Mouse (Mus musculus) lung, postnatal 25 days (tissue): ENCODE data around the gene Ctsf.
"Not testable (repeated sequence)": the region's sequence is repeated elsewhere in the genome, so short reads cannot be mapped to it uniquely, and the experiment has no call there.

Experiments used
- DNase-seq: peaks from one replicate; pipeline ENCODE4 v3.0.0; 2022; ENCODE audit warnings: low spot score

The Ctsf gene

DNA sequence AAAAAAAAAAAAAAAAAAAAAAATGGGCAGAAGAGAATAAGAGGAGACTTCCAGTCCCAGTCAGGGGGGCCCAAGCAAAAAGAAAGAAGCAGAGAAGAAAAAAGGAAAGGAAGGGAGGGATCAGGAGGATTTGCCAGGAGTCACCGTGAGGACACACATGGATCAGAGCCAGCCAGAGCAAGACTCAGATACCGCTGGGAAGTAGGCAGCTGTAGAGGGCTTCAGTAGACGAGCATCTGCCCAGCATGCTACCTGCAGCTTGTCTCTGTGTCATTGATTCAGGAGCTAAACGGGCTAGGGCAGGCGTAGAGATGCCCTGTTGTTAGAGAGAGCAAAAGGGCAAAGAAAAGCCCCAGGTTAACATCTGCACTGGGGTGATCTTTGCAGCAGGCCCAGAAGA, 4.6 kb upstream of the Ctsf start:
- DNase-seq = no peak

DNA sequence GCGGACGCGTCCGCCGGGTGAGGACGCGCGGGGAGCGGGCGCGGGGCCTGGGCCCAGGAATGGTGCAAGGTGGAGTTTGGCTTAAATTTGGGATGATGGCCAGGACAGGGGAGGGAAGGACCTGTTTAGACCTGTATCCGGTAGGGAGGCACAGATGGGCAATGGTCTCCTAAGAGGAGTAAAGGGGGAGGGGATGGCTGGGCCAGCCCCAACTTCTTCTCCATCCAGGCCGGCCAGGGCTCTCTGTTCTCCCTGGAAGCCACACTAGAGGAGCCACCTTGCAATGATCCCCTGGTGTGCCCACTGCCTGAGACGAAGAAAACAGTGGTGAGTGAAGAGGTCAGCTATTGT, 515 bp downstream of the Ctsf start:
- DNase-seq = no peak

DNA sequence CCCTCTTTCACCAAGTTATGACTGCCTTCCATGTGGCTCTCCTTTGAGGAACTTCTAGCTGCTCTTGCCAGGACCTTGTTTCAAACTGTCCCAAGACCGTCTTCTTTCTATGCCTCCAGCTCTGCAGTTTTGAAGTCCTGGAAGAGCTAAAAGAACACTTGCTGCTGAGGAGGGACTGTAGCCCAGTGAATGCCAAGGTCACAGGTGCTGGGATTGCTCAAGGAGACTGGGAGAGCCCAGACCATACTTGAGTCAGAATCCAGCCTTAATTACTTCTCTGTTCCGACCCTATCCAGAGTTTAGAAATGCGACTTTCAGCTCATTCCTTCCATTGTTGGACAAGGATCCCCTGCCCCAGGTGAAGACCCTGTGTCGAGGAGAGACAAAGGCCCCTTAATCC, 1.0 kb downstream of the Ctsf start:
- DNase-seq = no peak

DNA sequence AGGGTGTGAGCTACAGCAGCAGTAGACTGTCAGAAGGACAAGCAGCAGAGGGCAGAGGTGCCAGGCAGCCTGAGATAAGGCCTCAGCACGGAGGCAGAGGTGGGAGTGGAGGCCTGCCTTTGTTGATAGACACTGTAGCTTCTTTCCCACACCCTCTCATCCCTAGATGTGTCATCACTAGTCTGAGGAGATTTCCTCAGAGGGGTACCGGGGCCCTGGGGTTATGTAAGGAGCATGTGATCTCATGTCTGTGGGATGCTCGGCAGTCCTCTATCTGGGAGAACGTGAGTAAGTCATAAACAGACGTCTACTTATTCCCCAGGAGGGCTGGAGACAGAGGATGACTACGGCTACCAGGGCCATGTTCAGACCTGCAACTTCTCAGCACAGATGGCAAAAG, 4.2 kb downstream of the Ctsf start:
- DNase-seq = no peak

DNA sequence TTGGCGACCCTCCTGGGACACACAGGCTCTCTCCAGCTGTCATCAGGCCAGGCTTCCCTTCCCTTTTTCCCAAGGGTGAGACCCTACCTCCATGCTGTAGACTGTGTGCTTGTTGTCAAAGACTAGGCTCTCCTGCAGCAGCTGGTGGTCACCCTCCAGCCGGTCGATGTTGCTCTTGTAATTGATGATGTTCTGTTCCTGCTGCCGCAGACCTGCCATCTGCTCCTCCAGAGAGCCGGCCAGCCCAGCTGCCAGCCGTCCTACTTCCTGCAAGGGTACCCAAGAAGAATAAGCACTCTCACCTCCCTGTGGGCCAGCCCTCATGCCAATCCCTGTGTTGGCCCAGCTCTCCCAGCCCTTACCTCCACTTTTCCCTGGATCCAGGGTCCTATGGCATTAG, 8.1 kb downstream of the Ctsf start:
- no peak for DNase-seq

DNA sequence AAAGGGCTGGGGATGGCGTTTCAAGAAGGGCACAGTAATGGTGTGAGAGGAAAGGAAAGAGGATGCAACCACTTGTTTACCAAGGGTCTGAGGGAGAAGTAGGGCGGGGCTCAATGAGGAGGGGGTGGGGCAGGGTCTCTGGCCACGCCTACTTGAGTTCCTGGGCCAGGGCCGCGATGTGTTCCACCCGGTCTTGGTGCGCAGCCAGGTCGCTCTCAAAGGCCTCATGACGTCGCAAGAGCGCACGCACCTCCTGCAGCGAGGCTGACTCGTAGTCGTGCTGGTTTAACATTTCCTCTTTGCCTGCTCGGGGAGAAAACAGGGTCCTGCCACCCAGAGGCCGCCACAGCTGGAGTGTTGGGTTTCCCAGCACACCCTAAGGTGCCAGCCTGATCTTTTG, 10.2 kb downstream of the Ctsf start:
- no peak for DNase-seq

DNA sequence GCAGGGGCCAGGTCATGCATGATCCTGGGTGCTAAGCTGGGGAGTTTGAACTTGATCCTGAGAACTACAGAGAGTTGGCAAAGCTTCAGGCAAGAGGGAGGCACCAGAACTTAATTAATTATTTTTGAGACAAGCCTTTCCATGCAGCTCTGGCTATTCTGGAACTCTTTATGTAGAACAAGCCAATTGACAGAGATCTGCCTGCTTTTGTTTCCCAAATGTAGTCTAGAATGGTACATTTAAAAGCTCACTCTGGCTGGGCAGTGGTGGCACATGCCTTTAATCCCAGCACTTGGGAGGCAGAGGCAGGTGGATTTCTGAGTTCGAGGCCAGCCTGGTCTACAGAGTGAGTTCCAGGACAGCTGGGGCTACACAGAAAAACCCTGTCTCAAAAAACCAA, 19.7 kb downstream of the Ctsf start:
- not testable (repeated sequence) for DNase-seq

DNA sequence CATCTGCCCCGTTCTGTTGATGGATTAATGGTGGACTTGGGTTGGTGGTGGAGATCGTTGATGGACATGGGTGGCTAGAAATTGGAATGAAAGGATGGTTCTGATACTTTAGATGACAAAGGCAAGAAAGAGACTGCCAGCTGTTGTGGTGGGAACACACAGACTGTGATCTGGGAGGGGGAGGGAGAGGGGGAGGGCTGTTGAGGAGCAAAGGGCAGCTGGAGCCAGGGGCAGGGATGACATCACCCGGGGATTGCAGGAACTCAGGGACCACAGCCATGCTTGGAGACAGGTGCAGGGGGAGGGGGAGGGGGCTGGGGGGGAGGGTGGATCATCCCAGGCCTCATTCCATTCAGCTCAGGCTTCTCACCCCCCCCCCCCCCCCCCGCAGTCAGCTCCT, 21.3 kb downstream of the Ctsf start:
- DNase-seq = no peak

DNA sequence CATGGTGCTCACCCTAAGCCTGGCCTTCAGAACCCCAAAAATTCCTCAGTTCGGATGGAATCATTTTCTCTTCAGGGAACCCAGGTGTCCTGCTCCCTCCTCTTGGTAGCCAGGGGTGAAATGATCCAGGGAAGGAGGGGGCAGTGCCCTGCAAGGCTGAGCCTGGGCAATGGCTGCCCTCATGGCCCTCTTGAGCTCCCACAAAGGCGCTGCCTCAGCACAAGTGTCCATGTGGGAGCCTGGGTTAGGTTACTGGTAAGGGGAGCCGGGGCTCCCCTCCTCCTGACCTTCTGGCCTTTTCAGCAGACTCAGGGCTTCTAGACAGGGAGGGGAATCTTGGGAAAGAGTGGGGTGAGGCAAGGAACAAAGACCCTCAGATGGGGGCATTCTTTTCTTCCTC, 21.8 kb downstream of the Ctsf start:
- no peak for DNase-seq

DNA sequence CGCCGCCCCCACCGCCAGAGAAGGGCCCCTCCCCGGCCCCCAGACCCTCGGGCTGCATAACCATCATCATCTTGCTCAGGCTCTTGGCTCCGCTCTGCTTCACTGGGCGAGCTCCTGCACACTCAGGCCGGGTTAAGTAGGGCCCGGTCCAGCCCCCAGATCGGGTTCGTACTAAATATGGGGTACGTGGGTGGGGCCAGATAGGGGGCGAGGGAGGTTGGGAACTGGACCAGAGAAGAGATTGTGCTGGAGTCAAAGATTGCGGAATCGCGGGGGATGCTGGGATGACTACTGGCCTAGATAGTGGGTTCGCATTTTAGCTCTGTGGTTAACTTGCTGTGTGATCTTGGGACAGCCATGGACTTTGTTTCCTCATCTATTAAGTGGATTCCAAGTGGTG, 22.9 kb downstream of the Ctsf start, which contains the start of gene Actn3:
Gene Actn3 (minus strand): TSS at position 125 of the 400 bp plus-strand sequence.
- DNase-seq = peak; percentile 21

- peak; percentile 96 for DNase-seq
Measured at GRCm38 (mm10) chr19:4878405-4879323, 23.7 kb downstream of the Ctsf start, which contains the start of gene Zdhhc24. Gene Zdhhc24 (plus strand): TSS chr19:4878668.

GRCm38 (mm10) chr19:4879324-4879703, 24.4 kb downstream of the Ctsf start:
- no peak for DNase-seq

DNA sequence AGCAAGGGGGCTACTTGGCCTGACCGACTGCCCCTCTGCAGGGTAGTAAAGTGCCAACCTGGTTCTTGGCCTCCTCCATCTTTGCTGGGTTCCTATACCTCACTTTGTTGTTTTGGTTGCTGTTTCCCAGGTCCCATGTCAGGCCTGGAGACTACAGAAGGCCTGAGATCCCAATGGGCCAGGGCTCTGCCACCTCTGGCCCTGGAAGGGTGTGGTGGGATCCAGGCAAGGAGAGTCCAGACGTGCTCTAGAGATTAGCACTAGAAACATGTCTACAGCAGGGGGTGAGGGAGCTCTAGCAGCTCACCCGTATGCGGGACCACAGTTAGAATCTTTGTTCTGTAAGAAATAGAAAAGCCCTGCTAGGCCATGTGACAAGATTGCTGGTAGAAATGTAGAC, 29.0 kb downstream of the Ctsf start:
- no peak for DNase-seq

GRCm38 (mm10) chr19:4889791-4890190, 34.9 kb downstream of the Ctsf start:
- no peak for DNase-seq

- no peak for DNase-seq
Measured at GRCm38 (mm10) chr19:4891798-4892197, 36.9 kb downstream of the Ctsf start.

DNA sequence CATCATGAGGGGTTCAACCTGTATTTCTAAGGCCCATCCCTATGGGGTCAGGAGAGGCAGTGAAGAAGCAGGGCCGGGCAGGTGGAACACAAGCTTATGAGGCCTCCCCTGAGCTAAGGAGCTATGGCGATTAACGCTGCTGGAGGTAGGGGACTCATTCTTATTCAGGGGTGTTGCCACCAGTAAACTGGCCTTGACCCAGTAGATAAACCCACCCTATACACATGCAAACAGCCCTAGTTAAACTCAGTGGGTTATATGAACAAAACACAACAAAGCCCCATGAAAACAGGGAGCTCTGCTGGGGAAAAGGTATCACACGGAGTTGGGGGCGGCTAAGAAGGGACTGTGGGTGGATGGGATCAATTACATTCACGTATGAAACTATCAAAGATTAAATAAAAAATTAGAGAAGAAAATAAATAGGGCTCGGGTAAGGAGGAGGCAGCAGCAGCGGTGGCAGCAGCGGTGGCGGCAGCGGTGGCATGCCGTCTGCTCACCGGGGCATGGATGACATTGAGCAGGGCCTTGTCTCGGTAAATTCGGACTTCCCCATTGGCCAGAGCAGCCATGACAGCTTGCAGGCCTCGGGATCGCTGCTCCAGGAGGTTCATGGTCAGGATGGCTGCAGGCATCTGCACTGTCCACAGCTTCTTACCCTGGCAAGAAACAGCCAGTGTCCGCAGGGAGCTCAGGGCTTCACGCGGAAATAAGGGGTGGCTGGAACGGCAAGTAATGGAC, 42.0 kb downstream of the Ctsf start:
- no peak for DNase-seq

DNA sequence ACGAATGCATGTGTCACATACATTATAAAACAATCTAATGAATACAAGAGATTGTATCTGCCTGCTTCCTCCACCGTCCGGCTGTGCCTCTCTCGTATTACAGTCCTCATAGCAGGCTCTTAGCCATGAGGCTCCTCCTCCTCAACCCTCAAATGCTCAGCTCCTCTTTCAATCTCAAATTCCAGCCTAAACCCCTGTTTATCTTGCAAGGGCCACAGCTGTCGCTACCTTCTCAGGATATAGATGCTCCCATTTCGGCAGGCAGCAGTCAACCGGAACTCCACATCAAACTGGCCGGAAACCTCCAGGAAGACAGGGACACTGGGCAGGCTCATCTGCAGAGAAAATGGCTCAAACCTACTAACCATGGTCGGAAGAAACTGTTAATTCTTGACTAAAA, 44.0 kb downstream of the Ctsf start:
- no peak for DNase-seq

DNA sequence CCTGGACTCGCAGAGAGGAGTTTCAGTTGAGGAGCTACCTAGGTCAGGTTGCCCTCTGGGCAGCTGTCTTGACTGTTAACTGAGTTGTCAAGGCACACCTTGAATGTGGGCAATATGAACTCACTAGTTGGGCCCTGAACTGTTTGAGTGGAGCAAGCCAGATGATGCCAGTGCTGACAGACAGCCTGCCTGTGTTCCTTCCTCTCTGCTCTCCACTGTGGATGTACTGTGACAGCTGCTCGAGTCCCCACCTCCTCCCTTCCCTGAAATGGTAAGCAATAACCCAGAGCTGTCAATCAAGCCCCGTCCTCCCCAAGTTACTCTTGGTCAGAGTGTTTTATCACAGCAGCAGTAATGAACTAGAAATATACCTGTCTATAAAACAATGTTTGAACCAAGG, 45.0 kb downstream of the Ctsf start:
- DNase-seq = no peak

DNA sequence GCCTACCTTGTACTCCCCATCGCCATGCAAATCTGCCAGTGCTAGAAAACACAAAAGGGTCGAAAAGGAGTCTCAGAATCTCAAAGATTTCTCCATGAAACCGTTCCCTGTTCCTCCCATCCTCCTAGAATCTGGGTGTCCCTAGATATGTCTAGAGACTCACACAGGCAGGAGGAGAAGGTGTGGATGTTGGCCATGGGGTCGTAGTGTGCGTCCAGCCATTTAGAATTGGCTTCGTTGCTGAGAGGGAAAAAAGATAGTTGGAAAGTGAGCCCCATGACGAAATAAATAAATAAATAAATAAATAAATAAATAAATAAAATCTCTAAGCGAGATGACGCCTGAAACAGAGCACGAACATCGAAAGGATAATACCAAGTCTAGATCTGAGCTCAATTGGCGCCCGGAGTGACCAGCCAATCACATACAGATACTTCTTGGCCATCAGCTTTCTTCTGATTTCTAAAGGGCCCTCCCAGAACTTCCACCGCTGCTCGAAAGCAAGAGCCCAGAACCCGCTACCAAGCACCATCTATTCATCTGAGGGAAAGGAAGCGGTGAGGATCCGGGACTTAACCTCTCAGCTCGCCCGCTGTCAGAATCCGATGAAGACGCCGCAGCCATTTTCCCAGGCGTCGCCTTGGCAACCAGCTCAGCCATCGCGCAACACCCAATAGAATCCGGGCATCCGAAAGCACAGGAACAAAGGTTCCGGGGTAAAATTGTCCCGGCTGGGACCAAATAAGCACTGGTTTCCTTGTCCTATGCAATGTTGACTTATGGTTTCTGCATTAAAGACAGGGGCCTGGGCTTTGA, 51.3 kb downstream of the Ctsf start, which contains the start of gene Bbs1:
Gene Bbs1 (minus strand): TSS at position 650 of the 816 bp plus-strand sequence.
- peak; percentile 70 for DNase-seq

DNA sequence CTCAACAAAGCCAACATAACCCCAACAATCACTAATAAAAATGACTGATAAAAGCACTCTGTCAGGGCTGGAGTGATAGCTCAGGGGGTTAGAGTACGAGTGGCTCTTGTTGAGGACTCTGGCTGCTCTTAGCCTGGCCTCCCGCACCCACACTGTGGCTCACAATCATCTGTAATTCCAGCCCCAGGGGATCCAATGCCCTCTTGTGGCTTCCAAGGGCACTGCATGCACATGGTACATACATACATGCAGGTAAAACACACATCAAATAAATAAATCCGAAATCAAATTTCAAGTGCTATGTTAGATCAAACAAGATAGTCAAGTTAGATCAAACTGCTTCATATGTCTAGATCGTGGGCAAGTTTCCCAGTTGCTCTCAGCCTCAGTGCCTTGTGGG, 53.2 kb downstream of the Ctsf start:
- DNase-seq = no peak

GRCm38 (mm10) chr19:4909376-4909775, 54.4 kb downstream of the Ctsf start:
- no peak for DNase-seq
